Comparison of ENCODE assay signal across 8 mouse cellular contexts in genomic region chr6:37732385-37732784, GRCm38 (mm10).
DNase-seq lines count a peak whose midpoint lies in the region; ATAC-seq and TF ChIP-seq lines count a peak whose summit lies in the region.

No protein-coding gene starts in this region.

- no peaks in the 10 kb centered on the region for H3K4me1 ChIP-seq in CH12.LX (ENCODE audit: control insufficient read depth in 1 of 2, insufficient read depth in 2 of 2)
- no peaks in the 10 kb centered on the region for H3K4me1 ChIP-seq in lung, embryonic 15.5 days

- H3K27ac ChIP-seq in CH12.LX (ENCODE audit: insufficient read depth, low read depth) = no peak overlapping the region
- H3K27ac ChIP-seq in lung, embryonic 15.5 days = no peak overlapping the region

- dilution Hi-C loops in CH12.LX (cut with MboI; ENCODE audit: extremely low pct_ligation_motif_present, extremely low pct_unique_long_range_greater_than_20kb, low sequenced_read_pairs) = no loop called here

- TF ChIP-seq EP300 in CH12.LX (IDR thresholded peaks at IDR 0.05; ENCODE audit: low read length) = no peak

- no peak overlapping the region for H3K9ac ChIP-seq in CH12.LX (ENCODE audit: insufficient read depth, low read depth)
- no peak overlapping the region for H3K9ac ChIP-seq in lung, embryonic 15.5 days

- ATAC-seq in lung, embryonic 15.5 days (ENCODE audit: borderline replicate concordance, extremely low read depth, low FRiP score, low TSS enrichment) = peak; percentile 74

- H3K36me3 ChIP-seq in CH12.LX (replicated peaks in 1 of 2; ENCODE audit: control insufficient read depth in 1 of 2, insufficient read depth in 1 of 2, low read length in 1 of 2) = no peaks in the 10 kb centered on the region
- no peaks in the 10 kb centered on the region for H3K36me3 ChIP-seq in lung, embryonic 15.5 days

- no peak for TF ChIP-seq POLR2A in CH12.LX (IDR thresholded peaks at IDR 0.05; ENCODE audit: low read depth, low read length)

- no peak for TF ChIP-seq RAD21 in CH12.LX (IDR thresholded peaks at IDR 0.05; ENCODE audit: low read depth, low read length)

- 22% methylated on average over 10 of the region's 10 CpGs for WGBS in lung, embryonic 15.5 days

- H3K27me3 ChIP-seq in CH12.LX (replicated peaks) = no peaks in the 10 kb centered on the region
- no peaks in the 10 kb centered on the region for H3K27me3 ChIP-seq in lung, embryonic 15.5 days

- DNase-seq in CH12.LX (ENCODE audit: extremely low read depth) = peak; percentile 31
- DNase-seq in adrenal gland, postnatal 4 days (ENCODE audit: low spot score in 2 of 2) = peak; percentile 60 to 79
- DNase-seq in frontal cortex, adult 2 months (ENCODE audit: extremely low spot score in 1 of 2, low spot score in 1 of 2) = peak; percentile 56 to 81
- peak; percentile 91 for DNase-seq in heart, postnatal 4 days
- peak; percentile 18 for DNase-seq in layer of hippocampus, adult 9-10 months (ENCODE audit: low spot score)
- peak; percentile 9 for DNase-seq in retina, adult 2 months (ENCODE audit: low read depth, low spot score)
- peak; percentile 57 for DNase-seq in thymus, postnatal 4 days

- H3K4me2 ChIP-seq in CH12.LX (ENCODE audit: insufficient read depth, low read depth, poor library complexity, severe bottlenecking) = no peak overlapping the region
- no peak overlapping the region for H3K4me2 ChIP-seq in lung, embryonic 15.5 days

- H3K79me2 ChIP-seq in CH12.LX (replicated peaks; ENCODE audit: control insufficient read depth, extremely low read depth, insufficient read depth, poor library complexity, severe bottlenecking) = no peaks in the 10 kb centered on the region

- peaks cover 3% of the 10 kb centered on the region for H3K9me3 ChIP-seq in CH12.LX (replicated peaks; ENCODE audit: low read length)
- no peaks in the 10 kb centered on the region for H3K9me3 ChIP-seq in lung, embryonic 15.5 days

- in situ Hi-C loops in CH12.LX (cut with MboI; ENCODE audit: low pct_ligation_motif_present, low pct_unique_long_range_greater_than_20kb, low sequenced_read_pairs) = no loop called here

- H3K4me3 ChIP-seq in CH12.LX (replicated peaks in 1 of 3; ENCODE audit: low read depth in 2 of 3, low read length in 2 of 3, poor library complexity in 1 of 3) = no peak overlapping the region
- H3K4me3 ChIP-seq in lung, embryonic 15.5 days = no peak overlapping the region

- TF ChIP-seq CTCF in CH12.LX (conservative IDR thresholded peaks at IDR 0.05 in 1 of 2, IDR thresholded peaks at IDR 0.05 in 1 of 2; ENCODE audit: low read depth in 2 of 2, low read length in 2 of 2) = no peak

TF ChIP-seq in CH12.LX, 34 proteins besides CTCF, POLR2A, EP300 and RAD21:
- TF ChIP-seq RCOR1 (conservative IDR thresholded peaks at IDR 0.05; ENCODE audit: low read depth, low read length) (no peak), MEF2A (IDR thresholded peaks at IDR 0.05; ENCODE audit: borderline replicate concordance, low read depth, low read length) (peak; percentile 45; the same call in 1 of the 2 replicates), MXI1 (IDR thresholded peaks at IDR 0.05; ENCODE audit: low read depth, low read length) (no peak), JUN (IDR thresholded peaks at IDR 0.05; ENCODE audit: insufficient read depth, low read depth, low read length) (peak; percentile 34; the same call in 1 of the 2 replicates), JUND (conservative IDR thresholded peaks at IDR 0.05; ENCODE audit: low read depth, low read length) (peak; percentile 47; the same call in 1 of the 2 replicates)
TF ChIP-seq in CH12.LX: peak in this region for 3.

Comparison
In these comparisons a context has a peak if more than half of its experiments do, and no peak if none do; other contexts are left out.
1. DNase-seq: peak in every context shown above with its lines; median percentile 91 in heart, postnatal 4 days; 70 in adrenal gland, postnatal 4 days; 68 in frontal cortex, adult 2 months; 57 in thymus, postnatal 4 days; 31 in CH12.LX; 18 in layer of hippocampus, adult 9-10 months; 9 in retina, adult 2 months.